ENCODE assay signal across 10 mouse cellular contexts in the genomic region with DNA sequence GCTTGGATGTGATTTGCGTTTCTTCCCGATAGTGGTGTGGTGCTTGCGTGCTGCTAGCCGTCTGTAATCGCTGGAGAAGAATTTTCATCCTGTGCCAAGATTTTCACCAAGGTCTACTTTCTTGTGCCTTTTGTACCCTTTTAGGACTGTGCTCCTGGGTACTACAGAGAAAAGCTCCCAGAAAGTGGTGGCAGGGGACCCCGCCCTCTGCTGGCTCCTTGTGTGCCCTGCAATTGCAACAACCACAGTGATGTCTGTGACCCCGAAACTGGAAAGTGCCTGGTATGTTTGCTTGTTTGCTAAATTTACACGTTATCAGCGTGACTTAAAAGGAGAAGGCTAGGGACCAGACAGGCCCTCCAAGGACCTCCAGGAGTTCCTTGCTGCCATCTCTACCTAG.
A peak's percentile ranks its signal among the peaks of the same experiment; 100 is the strongest.
DNase-seq lines count a peak whose midpoint lies in the region; TF ChIP-seq lines count a peak whose summit lies in the region.
"Had no signal": no experiment of that assay in that cellular context is flagged by ENCODE, and none has a peak within 500 bp of the region (broad histone marks: within the 10 kb centered on the region; RNA-seq: fewer than 3 reads in every experiment).

No protein-coding gene starts in this region.

- H3K36me3 ChIP-seq in thymus, adult 2 months (ENCODE audit: control insufficient read depth, insufficient read depth, low read length): no peaks in the 10 kb centered on the region
- H3K36me3 ChIP-seq: liver, embryonic 15.5 days had no signal

- no peak for TF ChIP-seq POLR2A in thymus, adult 2 months (IDR thresholded peaks at IDR 0.05; ENCODE audit: control insufficient read depth, extremely low read depth, insufficient read depth, low read length, poor library complexity)

- H3K4me3 ChIP-seq in layer of hippocampus, adult 2 months: no peak overlapping the region
- H3K4me3 ChIP-seq in thymus, adult 2 months (ENCODE audit: control insufficient read depth, insufficient read depth, low read length): no peak overlapping the region
- H3K4me3 ChIP-seq: liver, embryonic 15.5 days had no signal

- DNase-seq in cerebellum, postnatal 14 days: peak; percentile 42 to 62
- DNase-seq in cerebellum, adult 9-10 months: no peak
- DNase-seq in layer of hippocampus, adult 2 months (ENCODE audit: low spot score in 2 of 2): peak; percentile 1 to 19
- no peak for DNase-seq in layer of hippocampus, postnatal 36 days
- peak; percentile 22 for DNase-seq in urinary bladder, postnatal 14 days (ENCODE audit: low spot score)
- DNase-seq in urinary bladder, postnatal 10 days (ENCODE audit: low spot score): no peak
- no peak for DNase-seq in thymus, adult 2 months
- DNase-seq in thymus, postnatal 10 days (ENCODE audit: low spot score in 2 of 2): no peak
- DNase-seq: cerebellum, adult 18-20 months had no signal

- H3K27me3 ChIP-seq in thymus, adult 2 months (ENCODE audit: control insufficient read depth, insufficient read depth, low read length): no peaks in the 10 kb centered on the region
- H3K27me3 ChIP-seq: liver, embryonic 15.5 days had no signal

- no peak overlapping the region for H3K27ac ChIP-seq in layer of hippocampus, adult 2 months
- no peak overlapping the region for H3K27ac ChIP-seq in thymus, adult 2 months (ENCODE audit: control insufficient read depth, insufficient read depth, low read length)
- H3K27ac ChIP-seq: liver, embryonic 15.5 days had no signal

- H3K4me1 ChIP-seq in thymus, adult 2 months (replicated peaks; ENCODE audit: control insufficient read depth, insufficient read depth, low read length): no peaks in the 10 kb centered on the region
- H3K4me1 ChIP-seq: liver, embryonic 15.5 days had no signal

- TF ChIP-seq CTCF in layer of hippocampus, adult 2 months (conservative IDR thresholded peaks at IDR 0.05): peak; percentile 79
- TF ChIP-seq CTCF in thymus, adult 2 months (IDR thresholded peaks at IDR 0.05; ENCODE audit: borderline replicate concordance, control insufficient read depth, extremely low read depth, insufficient read depth, low read length, poor library complexity): no peak

- 75% methylated on average over 9 of the region's 9 CpGs for WGBS in thymus, adult 2 months

Comparison
In these comparisons a context has a peak if more than half of its experiments do, and no peak if none do; other contexts are left out.
1. DNase-seq: peak in cerebellum, postnatal 14 days (2 of 2), layer of hippocampus, adult 2 months (2 of 2) and urinary bladder, postnatal 14 days (single experiment); none in cerebellum, adult 9-10 months (single experiment), layer of hippocampus, postnatal 36 days (0 of 2), urinary bladder, postnatal 10 days (single experiment), thymus, adult 2 months (single experiment) and thymus, postnatal 10 days (0 of 2).